Mouse (Mus musculus): ENCODE data around the gene Dennd1b. TPM values are rescaled to one million over a fixed set of nuclear protein-coding genes. Genes with fewer than 3 reads are reported as not detected.

The Dennd1b gene
- total and polyA plus RNA-seq, 2 experiments, result 3.2 to 16.5 TPM

- no peaks in the 10 kb centered on the region for H3K36me3 ChIP-seq (ENCODE audit: control insufficient read depth, insufficient read depth, low read length)
- H3K27me3 ChIP-seq (ENCODE audit: control insufficient read depth, insufficient read depth, low read length), result no peaks in the 10 kb centered on the region
- no peak overlapping the region for H3K27ac ChIP-seq (replicated peaks; ENCODE audit: insufficient read depth, low read depth, low read length)
- WGBS, result 30% methylated on average over 5 of the region's 5 CpGs
- no peaks in the 10 kb centered on the region for H3K79me2 ChIP-seq (ENCODE audit: control insufficient read depth, insufficient read depth, low read length)
- DNase-seq (ENCODE audit: extremely low read depth, low read depth, low spot score), result no peak
- no peaks in the 10 kb centered on the region for H3K4me1 ChIP-seq (ENCODE audit: control insufficient read depth, insufficient read depth, low read length)
- TF ChIP-seq POLR2A (IDR thresholded peaks at IDR 0.05; ENCODE audit: extremely low read depth, insufficient read depth, low read length), result no peak
- TF ChIP-seq CTCF (IDR thresholded peaks at IDR 0.05; ENCODE audit: low read depth, low read length), result no peak
- no peak overlapping the region for H3K9ac ChIP-seq (ENCODE audit: low read depth, low read length)
- no peak overlapping the region for H3K4me3 ChIP-seq (ENCODE audit: insufficient read depth, low read depth, low read length)
Observed at GRCm38 (mm10) chr1:139194428-139195028, 231.3 kb downstream of the Dennd1b start.

- DNase-seq (ENCODE audit: extremely low read depth, low read depth, low spot score), result no peak
- TF ChIP-seq CTCF (IDR thresholded peaks at IDR 0.05; ENCODE audit: low read depth, low read length) (no peak), POLR2A (IDR thresholded peaks at IDR 0.05; ENCODE audit: extremely low read depth, insufficient read depth, low read length) (no peak)
- Histone ChIP-seq H3K4me1 (ENCODE audit: control insufficient read depth, insufficient read depth, low read length) (no peaks in the 10 kb centered on the region), H3K79me2 (ENCODE audit: control insufficient read depth, insufficient read depth, low read length) (no peaks in the 10 kb centered on the region), H3K36me3 (ENCODE audit: control insufficient read depth, insufficient read depth, low read length) (no peaks in the 10 kb centered on the region), H3K27me3 (ENCODE audit: control insufficient read depth, insufficient read depth, low read length) (no peaks in the 10 kb centered on the region; the same call in 1 of the 2 replicates), H3K9ac (ENCODE audit: low read depth, low read length) (no peak overlapping the region), H3K4me3 (ENCODE audit: insufficient read depth, low read depth, low read length) (no peak overlapping the region), H3K27ac (replicated peaks; ENCODE audit: insufficient read depth, low read depth, low read length) (no peak overlapping the region)
- WGBS, result 64% methylated on average over 5 of the region's 5 CpGs
Observed at GRCm38 (mm10) chr1:139203026-139203425, 239.8 kb downstream of the Dennd1b start.

GRCm38 (mm10) chr1:139206259-139206658, 243.0 kb downstream of the Dennd1b start:
- Histone ChIP-seq H3K4me1 (ENCODE audit: control insufficient read depth, insufficient read depth, low read length) (no peaks in the 10 kb centered on the region), H3K36me3 (ENCODE audit: control insufficient read depth, insufficient read depth, low read length) (no peaks in the 10 kb centered on the region), H3K27ac (replicated peaks; ENCODE audit: insufficient read depth, low read depth, low read length) (no peak overlapping the region), H3K79me2 (ENCODE audit: control insufficient read depth, insufficient read depth, low read length) (no peaks in the 10 kb centered on the region), H3K27me3 (ENCODE audit: control insufficient read depth, insufficient read depth, low read length) (no peaks in the 10 kb centered on the region), H3K4me3 (ENCODE audit: insufficient read depth, low read depth, low read length) (no peak overlapping the region), H3K9ac (ENCODE audit: low read depth, low read length) (no peak overlapping the region)
- DNase-seq (ENCODE audit: extremely low read depth, low read depth, low spot score), result no peak
- TF ChIP-seq POLR2A (IDR thresholded peaks at IDR 0.05; ENCODE audit: extremely low read depth, insufficient read depth, low read length), result no peak
- TF ChIP-seq CTCF (IDR thresholded peaks at IDR 0.05; ENCODE audit: low read depth, low read length), result no peak
- 65% methylated on average over 4 of the region's 4 CpGs for WGBS

GRCm38 (mm10) chr1:139209796-139210195, 246.6 kb downstream of the Dennd1b start:
- H3K36me3 ChIP-seq (ENCODE audit: control insufficient read depth, insufficient read depth, low read length), result no peaks in the 10 kb centered on the region
- no peaks in the 10 kb centered on the region for H3K27me3 ChIP-seq (ENCODE audit: control insufficient read depth, insufficient read depth, low read length)
- H3K27ac ChIP-seq (replicated peaks; ENCODE audit: insufficient read depth, low read depth, low read length), result no peak overlapping the region
- TF ChIP-seq CTCF (IDR thresholded peaks at IDR 0.05; ENCODE audit: low read depth, low read length) (no peak), POLR2A (IDR thresholded peaks at IDR 0.05; ENCODE audit: extremely low read depth, insufficient read depth, low read length) (no peak)
- no peak overlapping the region for H3K9ac ChIP-seq (ENCODE audit: low read depth, low read length)
- no peak for DNase-seq (ENCODE audit: extremely low read depth, low read depth, low spot score)
- H3K4me3 ChIP-seq (ENCODE audit: insufficient read depth, low read depth, low read length), result no peak overlapping the region
- no peaks in the 10 kb centered on the region for H3K4me1 ChIP-seq (ENCODE audit: control insufficient read depth, insufficient read depth, low read length)
- 36% methylated on average over 7 of the region's 7 CpGs for WGBS
- H3K79me2 ChIP-seq (ENCODE audit: control insufficient read depth, insufficient read depth, low read length), result no peaks in the 10 kb centered on the region

GRCm38 (mm10) chr1:139210505-139210904, 247.3 kb downstream of the Dennd1b start:
- TF ChIP-seq POLR2A (IDR thresholded peaks at IDR 0.05; ENCODE audit: extremely low read depth, insufficient read depth, low read length), result no peak
- Histone ChIP-seq H3K36me3 (ENCODE audit: control insufficient read depth, insufficient read depth, low read length) (no peaks in the 10 kb centered on the region), H3K27ac (replicated peaks; ENCODE audit: insufficient read depth, low read depth, low read length) (no peak overlapping the region), H3K4me3 (ENCODE audit: insufficient read depth, low read depth, low read length) (no peak overlapping the region), H3K27me3 (ENCODE audit: control insufficient read depth, insufficient read depth, low read length) (no peaks in the 10 kb centered on the region), H3K79me2 (ENCODE audit: control insufficient read depth, insufficient read depth, low read length) (no peaks in the 10 kb centered on the region), H3K4me1 (ENCODE audit: control insufficient read depth, insufficient read depth, low read length) (no peaks in the 10 kb centered on the region), H3K9ac (ENCODE audit: low read depth, low read length) (no peak overlapping the region)
- WGBS, result 70% methylated on average over 4 of the region's 4 CpGs
- DNase-seq (ENCODE audit: extremely low read depth, low read depth, low spot score), result no peak

GRCm38 (mm10) chr1:139215311-139215710, 252.1 kb downstream of the Dennd1b start:
- Histone ChIP-seq H3K36me3 (ENCODE audit: control insufficient read depth, insufficient read depth, low read length) (no peaks in the 10 kb centered on the region), H3K9ac (ENCODE audit: low read depth, low read length) (no peak overlapping the region), H3K4me3 (ENCODE audit: insufficient read depth, low read depth, low read length) (no peak overlapping the region), H3K79me2 (ENCODE audit: control insufficient read depth, insufficient read depth, low read length) (no peaks in the 10 kb centered on the region), H3K4me1 (ENCODE audit: control insufficient read depth, insufficient read depth, low read length) (no peaks in the 10 kb centered on the region), H3K27ac (replicated peaks; ENCODE audit: insufficient read depth, low read depth, low read length) (no peak overlapping the region), H3K27me3 (ENCODE audit: control insufficient read depth, insufficient read depth, low read length) (no peaks in the 10 kb centered on the region)
- no peak for DNase-seq (ENCODE audit: extremely low read depth, low read depth, low spot score)
- 70% methylated on average over 8 of the region's 8 CpGs for WGBS
- TF ChIP-seq POLR2A (IDR thresholded peaks at IDR 0.05; ENCODE audit: extremely low read depth, insufficient read depth, low read length) (no peak), CTCF (IDR thresholded peaks at IDR 0.05; ENCODE audit: low read depth, low read length) (no peak)
